Mouse (Mus musculus) thymus, postnatal 10 days (tissue): ENCODE data around the gene Xcl1.
A peak's percentile ranks its signal among the peaks of the same experiment; 100 is the strongest.

Source experiments
- DNase-seq, 2 experiments: peaks; one replicate each; pipeline ENCODE4 v3.0.0; 2021; ENCODE audit warnings: low spot score in 2 of 2

The Xcl1 gene

DNA sequence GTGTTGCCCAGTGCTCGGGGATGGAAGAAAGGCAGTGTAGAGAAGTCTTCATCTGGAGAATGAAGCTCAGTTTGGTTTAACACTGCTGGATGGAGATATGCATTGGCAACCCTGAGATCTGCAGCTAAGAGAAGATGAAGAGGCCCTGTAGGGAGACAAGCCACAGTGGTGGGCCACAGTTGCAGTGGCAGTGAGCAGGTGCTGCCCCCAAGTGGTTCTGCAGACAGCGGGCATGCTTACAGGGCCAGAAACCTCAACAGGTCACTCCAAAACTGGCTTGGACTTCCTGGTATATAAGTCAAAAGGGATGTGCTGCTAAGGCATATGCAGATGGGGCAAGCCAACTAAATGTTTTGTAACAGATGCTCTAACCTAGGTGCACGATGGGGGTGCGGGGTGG, 30.3 kb downstream of the Xcl1 start:
- DNase-seq: peak; percentile 43 to 67

DNA sequence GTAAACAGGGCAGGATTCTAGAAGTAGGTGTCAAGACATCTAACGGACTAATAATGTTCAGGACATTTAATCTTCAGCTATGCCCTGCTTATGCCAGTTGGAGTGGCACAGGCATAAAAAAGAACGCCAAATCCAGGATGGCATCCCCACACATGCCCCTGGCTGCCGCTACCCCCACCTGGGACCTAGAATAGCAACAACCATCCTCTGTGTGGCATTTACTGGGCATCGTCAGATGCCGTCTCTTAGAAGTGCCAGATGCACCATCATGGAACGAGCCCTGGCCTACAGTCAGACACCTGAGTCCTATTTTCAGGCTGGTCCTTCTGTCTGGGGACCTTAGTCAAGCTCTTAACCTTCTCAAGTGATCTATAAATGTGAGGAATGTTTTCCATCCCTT, 34.6 kb downstream of the Xcl1 start:
- DNase-seq: no peak

DNA sequence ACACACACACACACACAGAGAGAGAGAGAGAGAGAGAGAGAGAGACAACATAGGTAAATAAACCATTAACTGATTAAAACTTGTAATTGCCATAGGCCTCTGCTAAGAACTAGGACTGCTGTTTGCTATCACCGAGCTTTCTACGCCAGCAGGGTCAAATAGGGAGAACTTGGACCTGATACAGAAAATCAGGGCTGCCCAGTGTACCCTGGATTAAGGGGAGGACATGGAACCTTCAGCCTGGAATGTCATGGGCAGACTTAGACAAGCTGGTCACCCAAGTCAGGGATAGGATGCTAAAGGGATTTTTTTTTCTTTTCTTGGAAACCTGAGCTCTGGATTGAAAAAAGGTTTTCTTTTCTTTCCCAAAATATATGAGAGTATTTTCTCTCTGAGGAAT, 35.1 kb downstream of the Xcl1 start:
- DNase-seq: no peak

DNA sequence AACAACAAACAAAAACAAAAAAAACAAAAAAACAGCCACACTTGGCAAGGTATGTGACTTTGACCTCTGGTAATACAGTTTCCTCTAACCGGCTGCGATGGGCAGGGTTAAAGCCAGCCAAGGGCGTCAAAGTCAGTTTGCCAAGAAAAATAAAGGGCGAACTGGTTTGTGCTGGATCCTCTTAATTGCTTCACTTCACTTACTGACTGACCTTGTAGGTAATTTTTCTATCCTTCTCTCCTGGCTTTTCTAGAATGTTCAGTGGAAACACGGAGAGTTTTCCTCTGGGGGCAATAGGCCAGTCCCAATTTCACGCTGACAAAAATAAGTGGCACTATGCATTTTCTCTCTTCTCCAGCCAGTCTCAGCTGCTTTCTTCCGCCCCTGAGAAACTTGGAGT, 35.8 kb downstream of the Xcl1 start:
- no peak for DNase-seq

DNA sequence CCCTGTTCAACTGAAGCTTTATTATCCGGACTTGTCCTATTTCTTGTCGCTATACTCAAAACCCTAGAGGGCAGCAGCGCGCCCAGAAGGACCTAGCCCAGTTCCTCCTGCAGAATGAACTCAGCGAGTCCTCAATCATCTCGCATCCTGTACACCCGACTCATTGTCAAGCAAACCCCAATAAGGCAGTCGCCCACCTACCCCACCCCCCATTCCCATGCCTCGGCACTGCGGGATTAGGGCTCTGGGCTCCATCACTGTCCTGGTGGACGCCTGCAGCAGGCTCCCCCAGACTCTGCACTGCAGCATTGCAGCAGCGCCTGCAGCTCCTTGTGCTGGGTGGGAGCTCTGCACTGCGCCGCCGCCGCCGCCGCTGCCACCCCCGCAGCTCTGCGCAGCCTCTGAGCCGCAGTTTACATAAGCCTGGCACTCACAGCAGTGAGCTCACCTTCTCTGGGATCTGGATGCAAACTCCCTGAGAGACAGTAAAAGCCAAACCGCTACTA, 36.4 kb downstream of the Xcl1 start:
- peak; percentile 51 to 69 for DNase-seq

DNA sequence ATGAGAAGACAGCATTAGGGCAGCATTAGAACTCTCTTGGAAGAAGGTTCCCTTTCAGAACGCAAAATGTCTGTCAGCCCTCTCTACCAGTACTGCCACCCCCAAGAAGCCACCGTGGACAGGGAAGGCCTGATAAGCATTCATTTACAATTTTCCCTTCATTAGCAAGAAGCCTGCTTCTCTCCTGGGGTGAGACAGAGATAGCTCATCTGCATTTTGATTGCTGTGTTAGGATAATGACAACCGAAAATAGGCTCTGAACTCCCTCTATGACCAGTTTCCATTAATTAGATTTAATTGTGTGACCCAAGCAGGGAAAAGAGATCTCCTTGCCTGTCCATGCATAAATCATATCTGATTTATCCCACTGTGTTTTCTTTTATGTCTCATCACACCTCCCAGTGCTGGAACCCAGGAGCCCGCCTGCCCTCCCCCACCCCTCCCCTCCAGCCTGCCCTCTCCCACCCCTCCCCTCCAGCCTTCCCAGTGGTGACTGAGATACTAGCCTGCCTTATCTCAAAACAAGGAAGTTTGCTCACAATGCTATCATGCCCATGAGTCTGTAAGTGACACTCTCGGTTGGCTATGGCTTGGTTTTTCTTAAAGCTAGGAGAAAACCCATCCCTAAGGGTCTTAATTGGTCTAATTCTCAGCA, 38.0 kb downstream of the Xcl1 start:
- DNase-seq: no peak

DNA sequence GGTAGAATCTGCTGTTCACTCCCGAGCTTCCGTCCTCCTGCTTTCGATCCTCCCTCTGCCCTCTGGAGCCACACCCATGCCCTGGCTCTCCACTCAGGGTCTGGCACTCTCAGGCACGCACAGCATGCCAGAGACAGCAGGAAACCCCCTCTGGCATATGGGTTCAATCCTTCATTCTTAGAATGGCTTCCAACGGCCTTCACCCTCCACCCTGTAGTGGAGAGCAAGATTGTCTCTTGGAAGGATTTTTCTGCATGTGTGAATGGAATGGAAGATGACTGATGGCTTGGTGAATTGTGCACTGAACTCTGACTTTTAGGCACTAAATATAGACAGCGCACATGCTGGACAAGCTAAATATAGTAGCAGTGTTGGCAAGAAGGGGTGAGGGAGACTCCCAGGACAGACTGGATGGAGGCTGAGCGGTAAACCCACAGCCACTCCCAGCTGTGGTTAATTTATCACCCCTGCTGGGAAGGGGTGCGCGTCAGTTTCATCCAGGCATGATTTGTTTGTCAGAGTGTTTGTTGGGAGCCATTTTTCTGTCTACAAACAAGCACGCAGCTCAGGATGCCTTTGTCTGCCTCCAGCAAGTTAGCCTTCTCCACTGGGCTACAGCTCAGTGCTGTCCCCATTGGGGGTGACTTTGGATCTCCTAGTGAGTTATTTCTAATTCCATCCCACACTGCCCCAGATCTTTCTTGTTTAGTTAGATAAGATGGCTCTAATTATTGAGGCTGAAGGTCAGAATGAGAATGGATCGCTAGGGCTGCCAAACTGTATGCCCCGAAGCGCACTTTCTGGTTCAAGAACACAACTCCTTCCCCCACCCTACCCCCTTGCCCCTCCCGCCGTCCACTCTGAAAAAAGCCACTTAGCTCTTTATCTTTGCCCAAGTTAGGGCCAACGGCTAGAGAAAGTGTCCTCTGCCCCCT, 38.8 kb downstream of the Xcl1 start:
- DNase-seq: no peak

DNA sequence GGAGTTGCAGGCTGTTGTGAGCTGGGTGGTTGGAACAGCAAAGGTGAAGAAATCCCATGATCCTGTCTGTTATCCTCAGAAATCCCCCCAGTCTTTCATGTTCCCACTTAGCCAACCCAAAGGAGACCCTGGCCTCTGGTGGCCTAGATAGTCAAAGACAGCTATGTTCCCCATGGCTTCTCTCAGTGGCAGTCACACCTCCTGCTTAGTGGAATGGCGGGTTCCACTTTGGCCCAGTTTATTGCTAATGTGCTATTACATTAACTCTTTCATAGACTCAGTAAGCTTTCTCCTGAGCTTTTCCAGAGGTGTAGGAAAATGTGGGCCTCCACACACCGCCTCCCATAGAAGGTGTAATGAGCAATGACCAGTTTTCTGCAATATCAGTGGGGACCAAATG, 39.5 kb downstream of the Xcl1 start:
- no peak for DNase-seq

DNA sequence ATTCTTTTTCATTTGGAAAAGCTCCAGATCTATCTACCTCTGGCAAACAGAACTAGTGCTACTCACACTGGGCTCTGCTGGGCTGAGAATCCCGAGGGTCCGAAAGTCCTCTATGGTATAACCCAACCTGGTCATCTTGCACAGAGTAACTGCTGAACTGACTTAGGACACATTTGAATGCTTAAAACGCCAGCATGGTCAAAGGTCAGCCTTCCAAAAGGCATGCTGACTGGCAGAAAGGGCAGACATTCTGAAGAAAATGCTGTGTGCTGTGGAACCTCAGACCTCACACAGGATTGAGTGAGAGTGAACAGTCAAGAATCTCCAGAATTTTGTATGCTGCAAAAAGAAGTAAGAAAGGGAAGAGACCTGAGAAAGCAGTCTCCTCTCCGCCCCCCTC, 45.0 kb downstream of the Xcl1 start:
- DNase-seq: no peak

DNA sequence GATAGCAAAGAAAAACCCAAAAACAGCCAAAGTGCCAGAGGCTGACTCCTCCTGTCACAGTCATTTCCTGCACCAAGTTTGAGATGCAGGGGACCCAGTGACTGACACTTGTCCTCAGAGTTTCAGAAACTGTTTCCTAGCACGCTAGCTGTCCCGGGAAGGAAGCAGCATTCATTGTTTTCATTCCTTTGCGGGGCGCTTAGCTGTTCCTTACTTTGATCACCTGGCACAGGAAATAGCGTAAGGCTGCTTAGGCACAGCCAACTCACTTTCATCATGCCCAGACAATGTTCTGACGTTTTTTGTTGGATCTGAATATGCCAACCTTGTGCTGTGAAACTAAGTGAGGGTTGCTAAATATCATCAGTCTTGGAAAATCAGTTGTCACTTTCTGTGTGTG, 46.8 kb downstream of the Xcl1 start:
- no peak for DNase-seq

DNA sequence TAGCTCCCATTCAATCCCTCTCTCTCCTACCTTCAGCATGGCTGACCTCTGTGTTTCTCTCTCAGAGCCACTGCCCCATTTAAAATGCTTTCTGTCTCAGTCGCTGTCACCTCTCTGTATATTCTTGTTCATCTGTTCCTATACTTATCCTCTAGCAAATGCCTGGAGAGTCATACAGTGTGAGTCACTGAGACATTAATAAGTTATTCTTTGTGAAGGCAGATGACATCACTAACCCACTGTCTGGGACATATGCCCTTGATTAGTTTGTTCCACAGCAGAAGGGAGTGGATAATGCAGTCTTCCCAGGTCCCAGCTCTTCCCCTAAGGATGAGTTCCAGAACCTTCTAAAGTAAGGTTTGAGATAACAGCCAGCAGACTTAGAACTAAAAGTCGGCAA, 47.6 kb downstream of the Xcl1 start:
- DNase-seq: no peak

DNA sequence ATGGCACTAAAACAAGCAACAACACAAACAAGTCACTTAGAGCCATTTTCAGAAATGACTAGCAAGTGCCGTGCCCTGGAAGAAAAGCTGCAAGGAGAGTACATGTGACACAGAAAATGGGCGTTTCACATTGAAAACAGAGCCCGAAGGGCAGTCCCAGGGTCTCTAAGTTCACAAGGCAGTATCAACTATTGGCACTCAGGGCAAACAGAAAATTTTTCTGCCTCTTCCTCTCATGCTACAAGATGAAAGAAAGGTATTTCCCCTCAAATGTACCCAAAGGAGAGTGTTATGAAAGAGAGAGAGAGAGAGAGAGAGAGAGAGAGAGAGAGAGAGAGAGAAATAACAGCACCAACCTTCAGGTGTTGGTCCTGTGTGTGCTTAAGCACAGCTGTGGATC, 53.4 kb downstream of the Xcl1 start:
- no peak for DNase-seq
